Mouse (Mus musculus) mouse trophoblast stem cell (cell line): ENCODE data around the gene Gss.
"Not testable (repeated sequence)": the region's sequence is repeated elsewhere in the genome, so short reads cannot be mapped to it uniquely, and the experiment has no call there.

Experiments used
- in situ Hi-C, 2 experiments: fragments of 300-500 bp; cut with MseI, MboI; formaldehyde crosslinking; loops; 2 replicates in 1 of 2; 3 replicates in 1 of 2; pipeline ENCODE4 v1.15.1; 2025

Gene Gss

DNA sequence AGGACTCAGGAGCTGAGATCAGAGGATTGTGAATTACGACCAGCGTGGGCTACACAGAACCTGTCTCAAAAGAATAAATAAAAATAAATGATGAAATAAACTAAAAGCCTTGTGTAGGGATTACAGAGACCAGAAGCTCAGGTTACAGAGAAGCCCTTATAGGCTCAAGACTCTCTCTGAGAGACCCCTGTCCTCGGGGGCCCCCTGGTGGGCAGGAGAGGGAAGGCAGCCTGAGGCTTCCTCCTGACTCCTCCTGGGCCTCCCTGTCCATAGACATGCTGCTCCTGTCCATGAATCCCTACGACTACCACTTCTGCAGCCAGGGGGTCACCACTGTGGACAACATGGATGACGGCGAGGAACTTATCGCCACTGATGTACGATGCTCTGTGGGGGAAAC lies 27.2 kb upstream of the Gss start:
- in situ Hi-C loops, result loop anchor here (5.0 kb wide), 2 partner anchors 103 to 108 kb away; partner anchors contain the start of genes Acss2 (in 1 of the 2) and Ggt7 (in 1 of the 2)

DNA sequence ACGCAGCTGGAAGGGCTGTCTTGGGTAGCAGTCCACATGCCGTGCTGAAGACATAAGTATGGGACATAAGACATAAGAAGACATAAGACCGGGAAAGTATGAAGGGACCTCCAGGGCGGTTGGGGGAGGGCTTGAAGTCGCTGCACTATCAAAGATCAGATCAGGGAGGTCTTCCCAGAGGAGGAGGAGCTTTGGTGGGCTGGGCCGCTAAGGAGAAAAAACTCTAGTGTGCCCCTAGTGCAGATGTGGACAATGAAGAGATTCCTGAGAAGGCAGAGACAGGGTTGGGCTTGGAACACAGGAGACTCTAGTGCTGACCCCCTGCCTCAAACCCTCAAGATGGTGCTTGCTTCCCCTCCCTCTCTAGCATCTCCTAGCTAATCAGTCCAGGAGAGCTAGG lies 24.4 kb upstream of the Gss start:
- in situ Hi-C loops, result no loop called here

DNA sequence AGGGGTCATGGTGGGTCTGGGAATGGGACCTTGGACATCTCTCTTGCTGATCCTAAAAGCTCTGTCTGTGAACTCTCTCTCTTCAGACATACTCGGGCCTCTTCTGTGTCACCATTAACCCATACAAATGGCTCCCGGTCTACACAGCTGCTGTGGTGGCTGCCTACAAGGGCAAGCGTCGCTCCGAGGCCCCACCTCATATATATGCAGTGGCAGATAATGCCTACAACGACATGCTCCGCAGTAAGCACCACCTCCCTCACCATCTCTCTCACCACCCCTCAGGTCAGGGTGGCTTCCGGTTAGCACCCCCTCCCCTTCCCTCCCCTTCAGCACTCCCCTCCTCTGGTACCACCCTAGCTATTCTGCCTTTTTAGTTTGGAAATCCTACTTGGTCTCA lies 21.3 kb upstream of the Gss start:
- in situ Hi-C loops, result no loop called here

DNA sequence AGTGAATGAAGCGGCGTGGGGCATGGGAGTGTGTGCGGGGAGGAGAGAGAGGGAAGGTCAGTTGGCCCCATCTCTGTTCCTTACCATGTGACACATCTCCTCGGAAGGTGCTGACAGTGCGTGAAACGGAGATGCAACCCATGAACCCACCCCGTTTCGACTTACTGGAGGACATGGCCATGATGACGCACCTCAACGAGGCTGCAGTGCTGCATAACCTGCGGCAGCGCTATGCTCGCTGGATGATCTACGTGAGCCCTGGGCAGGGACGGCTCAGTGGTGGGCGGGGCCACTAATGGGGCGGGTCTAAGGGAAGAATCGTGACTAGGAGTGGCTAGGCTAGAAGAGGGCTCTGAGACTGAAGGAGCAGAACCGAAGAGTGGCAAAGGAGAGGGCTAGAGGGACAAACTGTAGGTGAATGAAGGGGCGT lies 20.7 kb upstream of the Gss start:
- in situ Hi-C loops, result no loop called here

DNA sequence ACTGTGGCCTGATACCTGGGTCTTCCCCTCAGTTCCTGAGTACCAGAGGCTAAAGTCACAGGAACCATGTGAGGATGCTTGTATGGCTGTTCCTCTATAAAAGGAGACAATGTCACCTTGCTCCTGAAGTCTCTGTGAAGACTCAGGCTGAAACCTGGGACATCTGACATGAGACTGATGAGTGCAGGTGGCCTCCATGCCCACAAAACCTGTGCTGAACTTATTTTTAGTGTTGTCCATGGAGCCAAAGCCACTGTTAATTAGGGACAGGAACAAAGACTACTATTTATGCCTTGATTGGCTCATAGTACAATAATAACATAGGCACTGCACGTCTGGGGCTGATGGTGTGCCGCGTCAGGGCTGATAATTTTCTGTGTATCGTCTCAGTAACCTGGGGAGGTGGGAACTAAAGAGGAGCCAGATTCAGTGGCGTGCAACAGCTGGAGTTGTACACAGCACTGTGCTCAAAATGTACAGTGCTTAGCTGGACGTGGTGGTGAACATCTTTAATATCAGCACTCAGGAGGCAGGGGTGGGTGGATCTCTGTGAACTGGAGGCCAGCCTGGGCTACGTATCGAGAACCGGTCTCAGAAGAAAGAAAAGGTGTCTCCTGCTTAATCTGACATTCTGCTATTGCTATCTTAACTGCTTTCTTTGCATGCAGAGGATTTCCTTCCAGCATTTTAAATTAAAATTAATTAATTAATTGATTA lies 19.4 kb upstream of the Gss start:
- in situ Hi-C loops, result no loop called here

DNA sequence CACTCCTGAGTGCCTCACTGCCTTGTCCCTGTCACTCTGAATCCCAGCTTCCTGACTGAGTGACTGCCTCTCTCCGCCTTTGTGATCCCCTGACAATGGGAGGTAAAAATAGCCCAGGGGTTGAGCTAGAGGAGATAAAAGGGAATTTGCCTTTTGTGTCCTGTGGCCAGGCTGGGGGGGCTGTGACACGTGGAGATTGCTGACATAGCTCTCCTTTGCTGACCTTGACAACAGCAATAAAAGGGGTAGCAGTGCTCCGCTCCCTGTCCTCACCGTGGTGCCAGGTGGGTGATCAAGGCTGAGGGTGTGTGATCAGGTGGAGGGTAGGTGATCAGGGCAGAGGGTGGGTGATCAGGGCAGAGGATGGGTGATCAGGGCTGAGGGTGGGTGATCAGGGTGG lies 18.4 kb upstream of the Gss start, which contains the start of gene Myh7b:
Gene Myh7b, plus strand, starts transcription at position 235 of the 400 bp plus-strand sequence.
- in situ Hi-C loops, result no loop called here

DNA sequence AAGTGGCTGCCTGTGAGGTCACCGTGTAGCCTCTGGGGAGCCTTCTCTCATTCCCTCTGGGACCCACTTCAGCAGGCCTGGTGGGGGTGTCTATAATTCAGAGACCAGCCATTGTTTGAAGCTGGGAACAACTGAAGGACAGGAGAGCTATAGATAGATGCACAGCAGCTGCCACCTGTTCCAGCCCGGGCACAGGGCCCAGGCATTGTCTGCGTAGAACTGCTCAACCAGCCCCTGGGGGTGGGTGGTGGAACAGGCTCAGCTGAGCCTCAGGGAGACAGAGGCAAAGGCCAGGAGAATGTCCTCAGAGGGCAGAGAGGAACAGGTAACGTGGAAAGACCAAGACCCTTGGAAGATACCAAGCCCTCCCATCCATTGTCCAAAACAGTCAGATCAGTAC lies 13.8 kb upstream of the Gss start:
- in situ Hi-C loops, result no loop called here

DNA sequence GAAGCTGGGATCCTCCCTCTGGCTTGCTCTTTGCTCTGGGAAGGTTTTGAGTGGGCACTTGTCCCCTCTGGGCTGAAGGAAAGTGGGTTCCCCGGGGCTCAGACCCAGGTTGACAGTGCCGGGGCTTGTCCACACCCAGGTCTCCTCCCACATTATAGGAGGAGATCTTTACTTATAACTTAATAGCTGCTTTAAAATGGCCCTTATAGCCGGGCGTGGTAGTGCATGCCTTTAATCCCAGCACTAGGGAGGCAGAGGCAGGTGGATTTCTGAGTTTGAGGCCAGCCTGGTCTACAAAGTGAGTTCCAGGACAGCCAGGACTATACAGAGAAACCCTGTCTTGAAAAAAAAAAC lies 12.6 kb upstream of the Gss start:
- in situ Hi-C loops, result not testable (repeated sequence)

DNA sequence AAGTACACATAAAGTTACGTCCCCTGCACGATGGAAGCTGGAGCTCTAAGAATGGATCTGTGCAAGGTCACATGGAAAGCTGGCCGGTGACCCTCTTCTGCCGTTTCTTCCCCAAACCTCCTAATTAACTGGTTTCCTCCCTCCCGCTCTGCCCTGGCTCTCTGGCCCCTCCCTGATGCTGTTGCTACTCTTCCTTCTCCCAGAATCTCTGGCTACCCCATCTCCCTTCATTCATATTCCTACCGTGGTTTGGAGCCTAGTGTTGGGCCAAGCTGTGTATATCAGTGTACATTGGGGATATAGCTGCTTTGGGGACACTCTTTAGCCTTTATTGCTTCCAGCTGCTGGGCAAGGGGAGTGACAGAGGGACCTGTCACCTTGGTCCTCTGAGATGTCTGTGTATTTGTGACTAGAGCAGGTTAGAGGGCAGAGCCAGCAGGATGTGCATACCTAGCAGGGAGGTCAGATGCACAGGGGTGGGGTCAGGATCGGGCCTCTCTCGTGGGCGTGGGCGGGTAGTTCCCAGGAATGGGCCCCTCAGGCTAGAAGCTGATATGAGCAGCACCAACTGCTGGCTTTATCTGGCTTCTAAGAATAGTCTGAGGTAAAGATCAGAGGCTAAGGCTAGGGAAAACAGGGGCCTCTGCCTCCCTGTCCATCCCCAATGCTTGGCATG lies 12.1 kb upstream of the Gss start:
- in situ Hi-C loops, result no loop called here

DNA sequence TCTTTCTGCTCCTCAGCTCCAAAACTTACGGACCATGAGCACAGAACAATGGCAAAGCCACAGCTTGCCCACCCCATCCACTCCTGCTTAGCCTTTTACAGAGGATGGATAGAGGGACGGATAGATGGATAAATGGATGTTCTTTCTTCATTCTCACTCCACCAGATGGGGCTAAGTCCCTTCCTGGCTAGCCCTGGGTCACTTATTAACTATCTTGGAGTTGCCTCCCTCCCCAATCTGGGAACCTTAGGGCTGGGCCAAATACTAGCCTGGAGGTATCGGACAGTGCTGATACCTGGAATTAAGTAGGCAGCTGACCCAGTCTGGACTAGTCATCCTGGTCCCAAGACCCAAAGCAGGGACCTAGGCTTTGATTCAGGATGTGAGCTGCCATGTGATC lies 11.1 kb upstream of the Gss start:
- in situ Hi-C loops, result no loop called here

DNA sequence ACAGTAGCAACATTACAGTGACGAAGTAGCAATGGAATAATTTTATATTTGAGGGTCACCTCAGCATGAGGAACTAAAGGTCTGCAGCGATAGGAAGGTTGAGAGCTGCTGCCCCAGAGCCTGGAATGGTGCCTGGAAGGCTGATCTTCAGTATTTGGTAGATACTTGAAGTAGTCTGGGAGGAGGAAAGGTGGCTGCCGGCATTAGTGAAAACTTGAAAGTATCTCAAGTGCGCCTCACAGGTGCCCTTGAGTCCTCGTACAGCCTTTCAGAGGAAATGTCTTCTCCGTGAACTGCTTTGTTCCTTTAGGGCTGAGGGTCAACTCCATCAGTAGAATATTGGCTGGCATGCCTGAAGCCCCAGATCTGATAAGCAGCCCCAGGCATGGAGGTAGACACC lies 2.9 kb upstream of the Gss start:
- in situ Hi-C loops, result no loop called here

DNA sequence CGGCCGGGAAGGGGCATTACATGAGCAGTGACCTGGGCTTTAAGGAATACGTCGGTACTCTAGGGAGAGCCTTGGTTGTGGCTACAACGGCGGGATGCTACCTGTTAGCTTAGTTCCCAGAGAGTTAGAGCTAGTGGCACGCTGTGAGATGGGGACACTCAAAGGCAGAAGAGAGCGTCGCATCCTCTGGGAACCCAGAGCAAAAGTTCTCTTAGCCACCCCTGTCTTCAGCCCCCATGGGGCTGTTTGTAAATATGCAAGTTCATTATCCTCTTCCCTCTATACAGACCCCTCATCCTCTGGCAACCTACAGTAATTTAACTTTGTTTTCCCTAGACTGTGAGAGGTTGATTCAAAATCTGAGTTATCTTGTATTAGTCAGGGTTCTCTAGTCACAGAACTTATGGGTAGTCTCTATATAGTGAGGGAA lies 259 bp upstream of the Gss start:
- in situ Hi-C loops, result no loop called here

DNA sequence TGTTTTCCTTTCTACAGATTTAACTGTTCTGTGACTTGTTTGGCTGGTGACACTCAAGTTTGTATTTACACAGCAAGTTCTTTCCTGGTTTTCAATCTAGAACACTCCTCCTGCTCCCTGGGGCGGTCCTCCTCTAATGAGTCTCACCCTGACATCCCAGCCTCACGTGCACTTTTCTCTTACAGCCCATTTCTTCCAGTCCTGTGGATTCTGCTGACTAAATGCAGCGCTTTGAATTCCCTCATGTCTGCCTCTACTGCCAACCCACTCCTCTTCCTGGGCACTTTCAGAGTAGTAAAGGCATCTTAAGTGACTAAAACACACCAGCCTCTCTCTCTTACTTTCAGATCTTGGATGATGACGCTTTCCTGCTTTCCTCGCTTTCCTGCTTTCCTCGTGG lies 934 bp downstream of the Gss start:
- in situ Hi-C loops, result no loop called here

DNA sequence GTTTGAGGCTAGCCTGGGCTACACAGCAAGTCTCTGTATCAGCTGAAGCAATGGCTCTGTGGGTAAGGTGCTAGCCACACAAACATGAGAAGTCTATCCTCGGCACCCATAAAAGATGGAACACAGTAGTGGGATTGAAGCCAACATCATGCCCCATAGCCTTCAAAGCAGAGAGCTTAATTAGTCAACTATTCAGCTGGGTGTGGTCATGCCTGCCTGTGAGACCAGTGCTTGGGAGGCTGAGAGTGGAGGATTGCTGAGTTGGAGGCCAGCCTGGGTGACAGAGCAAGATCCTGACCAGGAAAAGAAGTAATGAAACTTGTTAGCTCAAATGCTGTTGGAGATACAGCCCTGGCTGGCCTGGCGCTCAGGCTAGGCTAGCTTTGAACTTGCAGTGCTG lies 1.7 kb downstream of the Gss start:
- in situ Hi-C loops, result no loop called here

DNA sequence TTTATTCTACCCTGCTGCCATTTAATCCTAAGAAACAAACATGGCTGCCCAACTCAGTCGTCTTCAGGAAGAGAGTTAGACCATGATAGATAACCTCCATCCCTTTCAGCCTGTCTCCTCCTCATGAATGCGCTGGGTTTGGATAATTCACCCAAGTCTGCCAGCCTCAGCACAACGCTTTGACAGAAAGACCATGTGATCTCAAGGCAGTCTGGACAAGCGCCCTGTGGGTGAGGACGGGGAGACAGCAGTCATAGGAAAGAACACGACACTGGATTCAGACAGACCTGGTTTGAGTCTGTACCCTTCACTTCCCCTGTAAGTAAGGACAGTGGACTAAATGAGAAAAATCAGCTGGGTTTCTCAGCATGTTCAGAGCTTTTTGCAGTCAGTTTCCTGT lies 3.1 kb downstream of the Gss start:
- in situ Hi-C loops, result loop anchor here in 1 of 2 experiments (10.0 kb wide), 1 partner anchor 65 kb away; no protein-coding TSS in a partner anchor

DNA sequence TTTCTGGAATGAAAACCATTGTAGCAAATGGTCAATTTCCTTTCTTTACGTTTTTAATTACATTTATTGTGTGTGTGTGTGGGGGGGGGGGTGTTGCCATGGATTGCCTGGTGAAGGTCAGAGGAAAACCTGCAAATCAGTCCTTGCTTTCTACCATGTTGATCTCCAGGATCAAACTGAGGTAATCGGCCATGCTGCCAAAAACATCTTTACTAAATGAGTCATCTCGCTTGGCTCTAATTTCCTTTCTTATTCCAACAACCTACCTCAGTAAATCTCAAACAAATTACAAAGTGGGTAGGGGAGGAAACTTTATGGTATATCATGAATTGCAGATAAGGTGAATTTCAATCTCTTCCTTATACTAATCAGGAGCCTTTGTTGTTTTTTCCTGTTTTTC lies 4.5 kb downstream of the Gss start:
- in situ Hi-C loops, result loop anchor here in 1 of 2 experiments (10.0 kb wide), 1 partner anchor 63 kb away; no protein-coding TSS in a partner anchor

DNA sequence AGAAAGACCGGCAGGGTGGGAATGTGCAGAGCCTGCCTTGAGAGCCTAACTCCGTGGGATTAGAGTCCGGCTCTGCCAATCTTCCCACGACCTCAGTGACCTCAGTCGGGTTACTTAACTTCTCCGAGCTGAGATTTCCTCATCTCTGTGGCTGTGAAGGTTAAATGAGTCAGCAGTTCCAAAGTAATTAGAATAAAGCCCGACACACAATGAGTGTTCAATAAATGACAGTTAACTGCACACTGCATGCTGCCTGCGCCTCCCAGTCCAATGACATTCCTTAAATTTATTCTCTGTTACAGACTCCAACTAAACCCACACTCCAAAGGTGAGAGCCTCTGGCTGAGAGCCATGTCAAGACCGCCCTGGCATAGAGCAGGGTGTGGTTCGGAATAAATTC lies 7.1 kb downstream of the Gss start:
- in situ Hi-C loops, result loop anchor here in 1 of 2 experiments (10.0 kb wide), 1 partner anchor 61 kb away; no protein-coding TSS in a partner anchor

DNA sequence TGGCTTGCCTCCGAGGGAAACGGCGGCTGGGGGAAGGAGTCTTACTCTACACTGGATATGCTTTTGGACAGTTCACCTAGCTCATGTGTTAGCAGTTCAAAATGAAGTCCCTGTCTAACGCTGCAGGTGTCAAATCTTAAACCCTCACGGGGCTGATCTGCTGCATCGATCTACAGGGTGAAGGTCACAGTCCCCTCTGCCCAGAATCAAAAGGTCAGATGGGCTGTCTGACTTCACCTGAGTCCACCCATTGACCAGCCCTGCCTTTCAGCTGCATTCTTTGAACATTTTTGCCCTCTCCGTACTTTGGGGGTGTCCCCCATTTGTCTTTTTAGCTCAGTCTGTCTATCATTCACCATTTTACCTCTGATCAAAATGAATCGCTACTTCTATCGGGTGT lies 7.5 kb downstream of the Gss start:
- in situ Hi-C loops, result loop anchor here in 1 of 2 experiments (10.0 kb wide), 1 partner anchor 60 kb away; no protein-coding TSS in a partner anchor

DNA sequence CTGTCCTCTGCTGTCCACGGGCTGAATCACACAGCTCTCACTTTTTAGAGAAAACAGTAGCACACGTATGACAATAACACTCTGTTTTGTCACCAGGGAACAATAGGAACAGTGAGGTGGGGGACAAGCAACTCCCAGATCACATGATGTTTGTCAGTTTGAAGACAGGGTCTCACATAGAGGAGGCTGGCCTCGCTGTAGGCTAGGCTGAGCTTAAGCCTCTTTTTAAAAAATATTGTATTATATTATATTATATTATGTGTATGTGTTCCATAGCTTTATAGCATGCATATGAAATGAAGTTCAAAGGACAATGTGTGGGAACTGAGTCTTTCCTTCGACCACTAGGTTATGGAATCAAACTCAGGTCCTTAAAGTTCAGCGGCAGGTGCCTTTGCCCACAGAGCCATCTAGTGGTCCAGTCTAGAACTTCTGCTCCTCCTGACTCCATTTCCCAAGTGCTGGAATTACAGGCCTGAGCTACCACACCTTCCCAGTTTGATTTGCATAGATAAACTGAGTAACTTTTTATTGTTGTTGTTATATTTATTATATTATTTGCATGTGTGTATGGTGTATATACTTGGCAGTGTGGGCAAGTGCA lies 8.6 kb downstream of the Gss start:
- in situ Hi-C loops, result loop anchor here in 1 of 2 experiments (10.0 kb wide), 1 partner anchor 59 kb away; no protein-coding TSS in a partner anchor

DNA sequence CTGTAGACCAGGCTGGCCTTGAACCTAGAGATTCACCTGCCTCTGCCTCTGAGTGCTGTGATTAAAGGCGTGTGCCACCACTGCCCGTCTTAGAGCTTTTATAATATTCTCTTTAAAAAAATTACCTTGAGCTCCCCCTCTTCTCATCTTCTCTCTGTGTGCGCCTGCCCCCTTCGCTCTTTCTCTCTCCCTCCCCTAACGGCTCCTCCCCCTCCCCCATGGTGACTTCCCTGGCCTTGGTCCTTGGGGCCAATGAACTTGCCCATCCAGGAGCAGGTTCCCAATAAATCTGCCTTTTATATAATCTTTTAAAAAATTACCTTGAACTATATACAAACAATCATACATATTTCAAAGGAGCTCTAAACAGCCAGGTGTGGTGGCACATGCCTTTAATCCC lies 9.6 kb downstream of the Gss start:
- in situ Hi-C loops, result loop anchor here in 1 of 2 experiments (10.0 kb wide), 1 partner anchor 58 kb away; no protein-coding TSS in a partner anchor

DNA sequence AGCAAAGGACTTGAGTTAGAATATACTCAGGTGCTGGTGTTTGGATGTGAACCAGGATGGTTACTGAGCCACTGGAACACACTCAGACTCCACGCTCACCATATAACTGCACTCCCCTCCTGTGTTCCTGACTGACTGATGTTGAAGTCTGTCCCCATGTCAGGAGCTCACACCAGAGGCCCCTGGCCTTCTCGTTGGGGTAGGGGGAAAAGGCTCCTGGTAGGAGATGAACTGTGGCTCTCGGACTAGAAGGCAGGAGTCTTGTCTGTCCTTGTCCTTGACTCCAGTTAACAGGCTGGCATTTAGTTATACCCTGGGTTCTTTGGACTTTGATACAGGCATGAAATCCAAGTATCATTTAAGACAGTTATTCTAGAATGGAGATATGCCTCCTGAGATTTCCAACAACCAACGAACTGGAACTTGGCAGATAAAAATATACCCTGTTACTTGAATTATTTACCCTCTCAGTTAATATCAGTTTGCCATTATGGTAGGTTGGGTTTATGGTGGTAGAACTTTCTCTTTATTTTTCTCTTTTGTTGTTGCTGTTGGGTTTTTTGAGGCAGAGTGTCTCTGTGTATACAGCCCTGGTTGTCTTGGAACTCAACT lies 10.1 kb downstream of the Gss start:
- in situ Hi-C loops, result loop anchor here in 1 of 2 experiments (10.0 kb wide), 1 partner anchor 58 kb away; no protein-coding TSS in a partner anchor

DNA sequence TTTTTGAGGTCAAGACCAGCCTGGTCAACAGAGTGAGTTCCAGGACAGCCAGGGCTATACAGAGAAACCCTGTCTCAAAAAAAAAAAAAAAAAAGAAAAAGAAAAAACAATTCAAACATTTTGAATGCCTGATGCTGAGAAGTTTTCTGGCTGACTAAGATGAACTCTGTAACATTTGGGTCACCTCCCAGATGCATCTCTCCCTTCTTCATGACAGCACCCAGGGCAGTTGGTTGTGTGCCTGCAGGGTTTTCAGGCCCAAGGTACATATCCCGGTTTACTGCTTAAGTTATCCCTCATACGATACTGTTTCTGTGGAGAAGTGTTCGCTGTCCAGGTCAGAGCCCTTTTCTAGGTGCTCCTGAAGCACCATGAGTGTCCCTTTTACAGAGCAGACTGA lies 12.3 kb downstream of the Gss start:
- in situ Hi-C loops, result loop anchor here in 1 of 2 experiments (10.0 kb wide), 1 partner anchor 56 kb away; no protein-coding TSS in a partner anchor
